Mouse (Mus musculus): ENCODE measurements at regions not wholly inside any gene's neighbourhood (a gene's known extent, or its start where the extent isn't known, plus 50 kb on each side); places are given as distances from the start of the nearest gene placed in this dataset.

- H3K9ac ChIP-seq = no peak overlapping the region
- peaks cover 4% of the 10 kb centered on the region; the same call in 1 of the 2 replicates for H3K4me1 ChIP-seq
- H3K4me3 ChIP-seq = no peak overlapping the region
- no peaks in the 10 kb centered on the region for H3K36me3 ChIP-seq
- H3K4me2 ChIP-seq = no peak overlapping the region
- H3K27me3 ChIP-seq = no peaks in the 10 kb centered on the region
- ATAC-seq (ENCODE audit: insufficient number of reproducible peaks, insufficient read depth, low FRiP score, low TSS enrichment, low read depth) = no peak
- 0 out of 2 replicates have a peak, but pooled peaks cover 8% of the 10 kb centered on the region for H3K9me3 ChIP-seq
- H3K27ac ChIP-seq = peak overlapping the region; percentile 18; the same call in 1 of the 2 replicates
- 22% methylated on average over 2 of the region's 2 CpGs for WGBS
These were observed 58.6 kb upstream of the Tsc22d1 start for GRCm38 (mm10) chr14:76356161-76356560.

DNA sequence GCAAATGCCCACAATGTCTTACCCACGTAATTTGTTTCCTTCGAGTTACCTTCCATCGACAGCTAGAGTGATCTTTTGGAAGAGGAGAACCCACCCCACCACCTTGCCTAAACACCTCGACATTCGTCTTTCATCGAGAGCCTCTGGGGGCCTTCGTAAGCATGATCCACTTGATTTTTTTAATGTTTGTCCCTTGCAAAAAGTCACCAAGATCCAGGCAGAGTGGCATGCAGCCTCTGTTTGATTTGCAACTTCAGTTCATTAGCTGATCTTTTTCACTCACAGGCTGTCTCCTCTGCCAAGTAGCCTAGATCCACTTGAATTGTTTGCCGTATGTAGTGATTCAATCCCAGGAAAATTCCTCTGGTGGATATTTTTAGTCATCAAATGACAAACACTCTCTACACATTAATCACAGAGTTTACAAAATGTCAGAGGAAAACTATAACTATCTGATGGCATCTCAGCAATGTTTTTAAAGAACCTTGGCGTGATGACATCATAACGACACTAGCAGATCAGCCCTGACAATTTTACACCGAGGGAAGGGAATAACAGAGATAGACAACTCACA, 54.8 kb upstream of the Tsc22d1 start:
- Histone ChIP-seq H3K9ac (no peak overlapping the region), H3K36me3 (no peaks in the 10 kb centered on the region), H3K27me3 (no peaks in the 10 kb centered on the region), H3K27ac (no peak overlapping the region), H3K4me2 (no peak overlapping the region), H3K4me3 (no peak overlapping the region), H3K9me3 (0 out of 2 replicates have a peak, but pooled peaks cover 8% of the 10 kb centered on the region), H3K4me1 (peaks cover 9% of the 10 kb centered on the region)
- ATAC-seq (ENCODE audit: insufficient number of reproducible peaks, insufficient read depth, low FRiP score, low TSS enrichment, low read depth) = no peak
- WGBS = 84% methylated on average over 11 of the region's 11 CpGs

GRCm38 (mm10) chr14:76364034-76364433, 50.7 kb upstream of the Tsc22d1 start:
- no peaks in the 10 kb centered on the region for H3K27me3 ChIP-seq
- H3K4me2 ChIP-seq = no peak overlapping the region
- H3K4me3 ChIP-seq = no peak overlapping the region
- no peak overlapping the region for H3K27ac ChIP-seq
- H3K9me3 ChIP-seq = 0 out of 2 replicates have a peak, but pooled peaks cover 4% of the 10 kb centered on the region
- no peak overlapping the region for H3K9ac ChIP-seq
- H3K4me1 ChIP-seq = peaks cover 6% of the 10 kb centered on the region; the same call in 1 of the 2 replicates
- H3K36me3 ChIP-seq = no peaks in the 10 kb centered on the region
- ATAC-seq (ENCODE audit: insufficient number of reproducible peaks, insufficient read depth, low FRiP score, low TSS enrichment, low read depth) = no peak
- WGBS = 45% methylated on average over 4 of the region's 4 CpGs

Measured in embryonic facial prominence, embryonic 13.5 days (tissue).